Mouse (Mus musculus) regulatory T cell (primary cell): ENCODE measurements around the gene Foxm1.
"Not testable (repeated sequence)": the region's sequence is repeated elsewhere in the genome, so short reads cannot be mapped to it uniquely, and the experiment has no call there.

Source experiments
- in situ Hi-C: fragments of 300-600 bp; cut with MboI, MseI; formaldehyde crosslinking; loops from one replicate; pipeline ENCODE4 v1.15.1; 2025; ENCODE audit warnings: high pct_unique_total_duplicates

The Foxm1 gene

GRCm38 (mm10) chr6:128375192-128375591 is 12.4 kb downstream of the Foxm1 start, which contains the start of the genes Tex52 and Gm44596:
Tex52 (plus strand) TSS chr6:128375456.
Gm44596 (plus strand) TSS chr6:128375503.
- in situ Hi-C loops, result no loop called here

- in situ Hi-C loops, result no loop called here
These were observed 13.8 kb downstream of the Foxm1 start for GRCm38 (mm10) chr6:128376371-128377085.

- in situ Hi-C loops, result no loop called here
These were observed 16.9 kb downstream of the Foxm1 start for GRCm38 (mm10) chr6:128379636-128380035.

GRCm38 (mm10) chr6:128380594-128381167 is 17.9 kb downstream of the Foxm1 start:
- in situ Hi-C loops, result not testable (repeated sequence)

- in situ Hi-C loops, result no loop called here
These were observed 18.5 kb downstream of the Foxm1 start for GRCm38 (mm10) chr6:128381254-128381653.

- in situ Hi-C loops, result no loop called here
These were observed 21.0 kb downstream of the Foxm1 start for GRCm38 (mm10) chr6:128383752-128384151.

DNA sequence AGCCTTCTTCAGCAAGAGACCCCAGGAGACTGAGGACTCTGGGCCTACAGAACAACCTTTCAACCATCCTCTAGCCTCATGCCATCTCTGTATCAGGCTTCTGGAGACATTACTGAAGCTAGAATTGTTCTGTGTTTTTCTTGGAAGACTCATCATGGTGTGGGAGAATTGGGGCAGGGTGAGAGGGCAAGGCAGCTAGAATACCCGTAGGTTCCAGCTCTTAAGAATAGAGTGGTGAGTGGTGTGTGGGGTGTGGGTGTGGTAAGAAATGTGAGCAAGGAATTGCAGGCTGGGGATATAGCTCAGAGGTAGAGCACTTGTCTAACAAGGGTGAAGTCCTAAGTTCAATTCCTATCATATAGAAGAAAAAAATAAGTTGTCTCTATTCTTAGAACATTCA is 22.3 kb downstream of the Foxm1 start:
- in situ Hi-C loops, result no loop called here

- in situ Hi-C loops, result no loop called here
These were observed 26.4 kb downstream of the Foxm1 start for GRCm38 (mm10) chr6:128389185-128389584.

DNA sequence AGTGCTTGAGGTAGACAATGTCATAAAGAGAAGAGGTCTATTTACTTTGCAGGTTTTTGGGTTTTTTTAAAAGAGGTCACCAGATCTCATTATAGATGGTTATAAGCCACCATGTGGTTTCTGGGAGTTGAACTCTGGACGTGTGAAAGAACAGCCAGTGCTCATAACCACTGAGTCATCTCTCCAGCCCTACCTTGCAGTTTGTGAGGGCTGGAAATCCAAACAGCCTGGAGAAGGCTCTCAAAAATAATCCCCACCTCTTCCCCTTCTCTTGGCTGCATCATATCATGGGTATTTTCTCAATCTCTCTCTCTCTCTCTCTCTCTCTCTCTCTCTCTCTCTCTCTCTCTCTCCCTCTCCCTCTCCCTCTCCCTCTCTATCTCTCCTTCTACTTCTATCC is 27.9 kb downstream of the Foxm1 start:
- in situ Hi-C loops, result no loop called here

DNA sequence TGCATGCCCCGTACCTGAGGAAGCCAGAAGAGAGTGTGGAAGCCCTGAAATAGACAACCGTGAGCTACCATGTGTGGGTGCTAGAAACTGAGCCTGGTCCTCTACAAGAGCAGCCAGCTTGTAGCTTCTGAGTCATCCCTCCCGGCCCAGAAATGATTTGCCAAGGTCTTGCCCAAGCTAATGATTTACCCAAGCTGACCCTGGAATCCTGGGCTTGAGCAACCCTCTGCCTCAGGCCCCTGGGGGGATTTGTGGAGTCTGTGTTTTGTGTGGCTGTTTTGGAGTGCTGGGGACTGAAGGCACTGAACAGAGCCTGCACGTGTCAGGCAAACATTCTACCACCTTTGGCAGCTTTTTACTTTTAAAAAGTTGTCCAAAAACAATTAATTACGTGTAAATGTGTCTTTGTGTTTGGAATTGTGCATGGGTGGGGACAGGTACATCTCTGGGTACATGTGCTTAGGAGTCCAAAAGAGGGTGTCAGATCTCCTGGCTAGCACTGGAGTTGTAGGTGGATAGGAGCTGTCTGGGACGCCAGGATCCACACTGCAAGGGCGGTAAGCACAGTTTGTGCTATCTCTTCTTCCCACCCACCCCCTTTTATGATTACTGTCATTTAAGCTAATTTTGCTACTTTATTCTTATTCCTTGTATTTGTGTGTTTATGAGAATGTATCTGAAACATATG is 35.0 kb downstream of the Foxm1 start:
- in situ Hi-C loops, result no loop called here

DNA sequence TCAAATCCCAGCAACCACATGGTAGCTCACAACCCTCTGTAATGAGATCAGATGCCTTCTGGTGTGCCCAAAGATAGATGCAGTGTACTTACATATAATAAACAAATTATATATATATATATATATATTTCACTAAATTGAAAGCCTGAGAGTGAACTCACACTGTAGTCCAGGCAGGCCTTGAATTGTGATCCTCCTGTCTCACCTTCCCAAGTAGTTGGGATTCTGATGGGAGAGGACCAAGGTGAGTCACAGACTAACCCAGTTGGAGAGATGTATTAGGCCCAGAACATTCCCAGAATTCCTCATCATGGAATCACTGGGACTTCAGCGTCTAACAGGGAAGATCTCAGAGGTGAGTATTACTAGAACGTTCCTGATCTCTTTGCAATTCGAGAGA is 36.2 kb downstream of the Foxm1 start, which contains the start of gene Nrip2:
Gene Nrip2 (plus strand): TSS at position 301 of the 400 bp plus-strand sequence.
- in situ Hi-C loops, result no loop called here

DNA sequence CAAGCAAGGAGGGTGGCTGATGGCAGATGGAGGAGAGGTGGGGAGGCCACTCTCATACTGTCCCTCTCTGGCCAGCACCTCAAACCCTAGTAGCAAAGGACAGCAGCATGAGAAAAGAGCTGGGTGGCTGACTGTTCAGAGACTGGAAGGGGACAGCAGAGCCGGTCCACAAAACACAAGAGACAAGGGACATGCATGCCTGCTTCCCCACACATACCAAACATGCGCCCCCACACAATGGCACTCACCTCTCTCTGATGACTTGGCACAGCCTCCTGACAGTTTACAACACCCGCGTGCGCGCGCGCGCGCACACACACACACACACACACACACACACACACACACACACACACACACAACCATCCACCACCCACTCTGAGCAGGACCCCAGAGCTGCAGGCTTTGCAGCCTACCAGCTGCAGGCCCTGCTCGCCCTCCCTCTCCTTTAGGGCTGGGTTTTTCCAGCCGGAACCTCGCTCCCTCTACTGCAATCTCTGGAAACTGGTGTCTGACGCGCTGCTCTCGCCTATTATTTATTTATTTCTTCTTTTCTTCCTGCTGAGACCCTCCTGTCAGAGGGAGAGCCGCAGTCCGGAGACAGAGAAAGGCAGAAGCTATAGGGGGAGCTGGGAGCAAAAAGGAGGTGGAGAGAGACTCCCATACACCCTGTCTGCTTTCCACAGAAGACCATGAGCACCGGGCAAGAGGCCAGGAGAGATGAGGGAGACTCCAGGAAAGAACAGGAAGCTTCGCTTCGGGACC is 36.8 kb downstream of the Foxm1 start:
- in situ Hi-C loops, result no loop called here

- in situ Hi-C loops, result no loop called here
These were observed 41.9 kb downstream of the Foxm1 start for GRCm38 (mm10) chr6:128404708-128405107.

DNA sequence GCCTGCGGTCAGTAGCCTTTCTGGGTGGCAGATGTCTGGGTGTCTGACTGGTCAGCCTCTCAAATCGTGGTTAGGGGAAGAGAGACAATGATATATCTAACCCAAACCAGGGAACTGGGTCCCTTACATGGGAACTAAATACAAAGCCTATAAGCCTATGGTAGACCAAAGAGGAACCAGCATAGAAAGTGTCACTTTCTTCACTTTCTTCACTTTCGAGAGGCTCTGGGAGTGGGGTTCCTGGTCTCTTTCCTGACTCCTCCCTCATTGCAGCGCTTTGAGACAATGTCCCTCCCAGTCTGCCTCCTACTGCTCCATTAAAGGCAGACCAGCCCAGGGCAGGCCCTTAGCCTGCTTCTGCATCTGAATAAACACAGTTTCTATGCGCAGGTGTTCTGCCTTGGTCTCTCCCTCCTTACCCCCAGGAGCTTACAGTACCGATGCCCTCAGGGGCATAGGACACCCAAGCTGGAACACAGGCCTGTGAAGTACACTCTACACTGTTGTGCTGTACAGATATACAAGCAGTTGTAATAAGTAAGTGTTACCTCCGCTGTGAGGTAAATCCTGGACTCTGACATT is 45.9 kb downstream of the Foxm1 start:
- in situ Hi-C loops, result no loop called here

DNA sequence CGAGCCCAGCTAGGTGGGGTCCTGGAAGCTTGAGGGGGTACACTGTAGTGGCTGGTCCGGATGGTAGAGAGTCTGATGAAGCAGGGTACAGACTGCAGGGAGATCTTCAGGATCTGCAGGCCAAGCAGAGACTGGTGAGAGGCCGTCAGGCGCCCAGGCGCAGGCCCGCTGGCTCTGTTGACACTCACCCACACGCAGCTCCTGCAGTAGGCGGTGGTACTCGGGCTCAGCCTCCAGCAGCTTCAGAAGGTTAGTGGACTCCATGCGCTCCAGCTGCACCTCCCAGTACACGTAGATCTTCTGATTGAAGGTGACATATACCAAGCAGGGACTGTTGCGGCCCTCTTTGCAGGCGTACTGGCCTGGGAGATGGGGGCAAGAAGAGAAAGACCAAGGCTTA is 47.5 kb downstream of the Foxm1 start:
- in situ Hi-C loops, result loop anchor here (5.0 kb wide), 1 partner anchor 48 kb away; the partner anchor contains the start of genes Foxm1 and Rhno1

- in situ Hi-C loops, result loop anchor here (5.0 kb wide), 1 partner anchor 49 kb away; the partner anchor contains the start of genes Foxm1 and Rhno1
These were observed 48.3 kb downstream of the Foxm1 start for GRCm38 (mm10) chr6:128411115-128411514.

GRCm38 (mm10) chr6:128416169-128416568 is 53.4 kb downstream of the Foxm1 start:
- in situ Hi-C loops, result no loop called here

- in situ Hi-C loops, result no loop called here
These were observed 55.3 kb downstream of the Foxm1 start for GRCm38 (mm10) chr6:128418076-128418475.

GRCm38 (mm10) chr6:128421036-128421435 is 58.3 kb downstream of the Foxm1 start:
- in situ Hi-C loops, result no loop called here

GRCm38 (mm10) chr6:128421480-128421879 is 58.7 kb downstream of the Foxm1 start:
- in situ Hi-C loops, result no loop called here

GRCm38 (mm10) chr6:128423496-128424268 is 60.9 kb downstream of the Foxm1 start:
- in situ Hi-C loops, result no loop called here
